Mouse (Mus musculus) bone marrow macrophage, adult 2 months (primary cell): ENCODE measurements around the gene Itgam. TPM values are rescaled to one million over a fixed set of nuclear protein-coding genes. Genes with fewer than 3 reads are reported as not detected.
"Not testable (repeated sequence)": the region's sequence is repeated elsewhere in the genome, so short reads cannot be mapped to it uniquely, and the experiment has no call there.

Source experiments
- H3K27ac ChIP-seq: 2 replicates; pipeline ENCODE4 v1.5.1; 2012; ENCODE audit warnings: low read depth, low read length; ENCODE audit not compliant: insufficient read depth
- H3K4me1 ChIP-seq: 2 replicates; pipeline ENCODE4 v1.6.1; 2012; ENCODE audit warnings: low read length; ENCODE audit not compliant: control insufficient read depth, insufficient read depth
- H3K4me3 ChIP-seq: 2 replicates; pipeline ENCODE4 v1.5.1; 2012; ENCODE audit warnings: mild to moderate bottlenecking, low read length, moderate library complexity; ENCODE audit not compliant: insufficient read depth
- CTCF ChIP-seq: IDR thresholded peaks from 2 replicates; pipeline ENCODE4 v1.5.1; 2012; ENCODE audit warnings: low read depth, mild to moderate bottlenecking, low read length, moderate library complexity
- POLR2A ChIP-seq: IDR thresholded peaks from 2 replicates; pipeline ENCODE4 v1.6.1; 2012; ENCODE audit warnings: mild to moderate bottlenecking, low read depth, low read length, borderline replicate concordance
- polyA plus RNA-seq: library from polyadenylated mRNA; stranded (reverse); fragments of >200 nt; gene quantifications from 2 replicates; pipeline ENCODE4 v1.2.4, GENCODE M21; 2012; ENCODE audit not compliant: missing spikeins, insufficient read depth, insufficient read length

The Itgam gene
- polyA plus RNA-seq, 1 experiment: 564 TPM

DNA sequence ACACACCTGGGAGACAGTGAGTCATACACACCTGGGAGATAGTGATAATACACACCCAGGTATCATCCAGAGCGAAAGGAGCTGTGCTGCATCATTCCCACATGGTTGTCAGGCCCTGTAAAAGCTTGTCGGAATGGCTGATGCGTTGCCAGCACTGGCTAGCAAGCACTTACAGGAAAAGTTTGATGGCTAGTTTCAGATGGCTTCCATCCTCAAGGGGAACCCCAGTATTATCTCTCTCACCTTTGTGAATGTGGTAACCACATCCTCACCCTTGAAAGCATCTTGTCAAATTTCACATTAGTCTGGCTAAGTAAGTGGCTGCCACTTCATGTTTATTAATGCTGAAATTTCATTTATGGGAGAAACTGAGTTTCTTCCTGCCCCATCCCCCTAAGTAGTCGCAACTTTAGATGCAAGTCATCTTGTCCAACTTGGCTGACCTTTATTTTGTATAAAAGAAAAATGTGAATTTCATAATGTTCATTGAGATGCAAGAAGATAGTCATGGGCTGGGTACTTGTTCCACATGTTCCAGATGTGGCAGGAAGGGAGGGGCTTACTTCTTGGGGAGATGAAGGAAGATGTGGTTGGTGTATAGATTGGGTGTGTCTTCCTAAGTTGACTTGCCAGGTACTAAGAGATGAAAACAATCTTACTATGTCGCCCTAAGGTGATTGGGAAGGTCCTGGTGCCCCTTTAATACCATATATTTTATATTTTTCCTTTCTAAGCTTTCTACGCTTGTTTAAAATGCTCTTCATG, 57.5 kb downstream of the Itgam start:
- H3K27ac ChIP-seq: no peak overlapping the region
- H3K4me1 ChIP-seq: peaks cover 5% of the 10 kb centered on the region
- no peak overlapping the region for H3K4me3 ChIP-seq
- TF ChIP-seq POLR2A (no peak), CTCF (no peak)

DNA sequence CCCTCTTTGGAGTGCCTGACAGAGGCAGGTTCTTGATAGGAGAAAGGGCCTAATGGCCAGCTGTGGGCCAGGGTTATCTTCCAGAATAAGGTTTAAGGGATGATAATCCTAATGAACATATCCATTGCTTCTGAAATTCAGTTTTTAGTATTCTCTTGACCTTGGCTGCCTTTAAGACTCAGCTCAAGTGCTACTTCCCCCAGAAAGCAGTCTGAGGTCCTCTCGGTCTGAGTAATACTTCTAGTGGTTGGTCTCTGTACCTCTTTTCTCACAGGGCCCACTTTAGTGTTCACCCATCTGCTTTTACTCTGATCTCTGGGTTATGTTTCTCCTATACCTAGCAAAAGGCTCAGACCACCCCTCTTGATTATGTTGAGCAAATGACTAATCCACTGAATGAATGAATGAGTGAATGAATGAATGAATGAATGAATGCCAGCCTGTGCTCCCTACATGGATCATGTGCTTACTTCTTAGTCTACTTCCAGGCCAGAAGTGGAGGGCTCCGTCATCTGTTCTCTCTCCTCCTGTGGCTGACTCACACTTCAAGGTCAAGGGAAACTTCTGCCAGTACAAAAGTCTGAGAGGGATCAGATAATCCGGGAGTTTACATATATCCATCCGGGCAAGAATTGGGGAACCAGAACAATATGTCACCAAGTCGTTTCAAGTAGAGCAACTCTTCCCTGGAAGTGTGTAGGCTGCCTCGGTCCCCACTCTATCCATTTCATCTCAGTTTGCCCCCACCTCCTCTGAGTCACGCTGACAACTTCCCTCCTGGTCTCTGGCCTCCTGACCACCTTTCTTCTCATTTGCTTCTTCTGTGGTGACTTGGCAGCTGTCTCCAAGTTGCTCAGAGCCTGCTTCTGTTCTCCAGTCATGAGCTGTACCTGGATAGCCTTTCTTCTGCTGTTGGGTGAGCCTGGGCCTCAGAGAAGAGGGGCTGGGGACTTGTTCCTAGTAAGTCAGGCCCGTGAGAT, 66.6 kb downstream of the Itgam start, which contains the start of gene Itgax:
Gene Itgax (plus strand): TSS at position 807 of the 980 bp plus-strand sequence.
- Histone ChIP-seq H3K4me3 (no peak within 1 kb of the TSS), H3K27ac (no peak within 1 kb of the TSS), H3K4me1 (peaks cover 48% of the 10 kb centered on the region)
- TF ChIP-seq CTCF (no peak), POLR2A (no peak)

GRCm38 (mm10) chr7:128132148-128132547, 69.7 kb downstream of the Itgam start:
- H3K4me3 ChIP-seq: no peak overlapping the region
- no peak overlapping the region for H3K27ac ChIP-seq
- TF ChIP-seq CTCF: no peak
- TF ChIP-seq POLR2A: no peak
- H3K4me1 ChIP-seq: peaks cover 59% of the 10 kb centered on the region

- H3K4me1 ChIP-seq: peaks cover 57% of the 10 kb centered on the region
- no peak overlapping the region for H3K4me3 ChIP-seq
- TF ChIP-seq POLR2A (no peak), CTCF (no peak)
- H3K27ac ChIP-seq: no peak overlapping the region
Measured at GRCm38 (mm10) chr7:128133596-128133995, 71.2 kb downstream of the Itgam start.

GRCm38 (mm10) chr7:128136927-128137326, 74.5 kb downstream of the Itgam start:
- no peak for TF ChIP-seq POLR2A
- no peak for TF ChIP-seq CTCF
- Histone ChIP-seq H3K4me3 (no peak overlapping the region), H3K4me1 (peaks cover 55% of the 10 kb centered on the region), H3K27ac (no peak overlapping the region)

- H3K4me3 ChIP-seq: no peak overlapping the region
- H3K27ac ChIP-seq: no peak overlapping the region
- TF ChIP-seq POLR2A (no peak), CTCF (no peak)
- peaks cover 29% of the 10 kb centered on the region for H3K4me1 ChIP-seq
Measured at GRCm38 (mm10) chr7:128139611-128140010, 77.2 kb downstream of the Itgam start.

DNA sequence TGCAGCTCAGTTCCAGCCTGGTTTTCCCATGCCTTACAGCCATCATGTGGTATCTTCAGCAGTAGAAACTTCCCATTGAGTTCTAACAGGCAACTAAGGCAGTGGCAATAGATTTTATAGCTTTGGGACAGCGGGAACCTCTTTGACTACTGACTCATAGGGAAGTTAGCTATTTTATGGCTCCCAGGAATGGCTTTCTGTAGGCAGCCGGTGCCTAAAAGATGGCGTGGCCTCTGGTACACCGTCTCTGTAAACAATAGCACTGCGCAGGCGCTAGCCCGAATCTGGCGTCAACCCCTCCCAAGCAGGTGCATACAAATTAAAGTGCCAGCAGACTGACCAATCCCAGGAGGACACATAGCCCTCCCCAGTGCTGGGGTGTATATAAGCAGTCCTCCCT, 88.5 kb downstream of the Itgam start:
- no peak for TF ChIP-seq CTCF
- TF ChIP-seq POLR2A: no peak
- no peaks in the 10 kb centered on the region for H3K4me1 ChIP-seq
- H3K27ac ChIP-seq: no peak overlapping the region
- H3K4me3 ChIP-seq: no peak overlapping the region

DNA sequence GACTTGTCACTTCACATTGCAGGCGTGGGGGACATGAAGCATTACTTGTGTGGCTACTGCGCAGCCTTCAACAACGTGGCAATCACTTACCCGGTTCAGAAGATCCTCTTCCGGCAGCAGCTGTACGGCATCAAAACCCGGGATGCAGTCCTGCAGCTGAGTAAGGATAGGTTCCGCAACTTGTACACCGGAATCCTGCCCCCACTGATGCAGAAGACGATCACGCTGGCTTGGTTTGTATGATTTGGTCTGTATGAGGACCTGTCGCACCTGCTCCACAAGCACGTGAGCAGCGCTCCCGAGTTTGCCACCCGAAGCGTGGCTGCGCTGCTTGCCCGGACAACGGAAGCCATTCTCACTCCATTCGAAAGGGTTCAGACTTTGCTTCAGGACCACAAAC, 91.6 kb downstream of the Itgam start, which contains the start of gene Itgad:
Gene Itgad (plus strand): TSS at position 301 of the 400 bp plus-strand sequence.
- no peak within 1 kb of the TSS for H3K27ac ChIP-seq

DNA sequence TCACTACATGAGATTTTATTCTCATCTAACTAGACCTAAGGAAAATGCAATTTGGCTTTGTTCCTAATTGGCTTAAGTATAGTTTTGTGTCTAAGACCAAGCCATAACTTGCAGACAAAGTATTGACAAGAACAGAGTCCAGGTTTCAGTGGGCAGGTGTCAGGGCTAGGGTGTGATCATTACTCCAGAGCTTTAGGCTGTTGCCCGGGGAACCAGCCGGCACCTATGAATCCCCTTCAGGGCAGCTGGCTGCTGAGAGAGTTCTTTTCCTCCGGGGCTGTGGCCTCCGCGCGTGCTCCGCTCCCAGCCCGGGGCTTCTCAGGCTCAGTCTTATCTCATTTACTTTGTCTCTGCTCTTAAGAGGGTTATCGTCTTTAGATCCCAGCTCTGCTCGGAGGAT, 92.5 kb downstream of the Itgam start:
- Histone ChIP-seq H3K4me1 (no peaks in the 10 kb centered on the region), H3K27ac (no peak overlapping the region), H3K4me3 (no peak overlapping the region)
- TF ChIP-seq POLR2A: no peak
- TF ChIP-seq CTCF: no peak

More for the DNA sequence above, 91.6 kb downstream of the Itgam start, which contains the start of gene Itgad:
- no peak for TF ChIP-seq CTCF
- no peak for TF ChIP-seq POLR2A
- no peaks in the 10 kb centered on the region for H3K4me1 ChIP-seq
- H3K4me3 ChIP-seq: no peak within 1 kb of the TSS

DNA sequence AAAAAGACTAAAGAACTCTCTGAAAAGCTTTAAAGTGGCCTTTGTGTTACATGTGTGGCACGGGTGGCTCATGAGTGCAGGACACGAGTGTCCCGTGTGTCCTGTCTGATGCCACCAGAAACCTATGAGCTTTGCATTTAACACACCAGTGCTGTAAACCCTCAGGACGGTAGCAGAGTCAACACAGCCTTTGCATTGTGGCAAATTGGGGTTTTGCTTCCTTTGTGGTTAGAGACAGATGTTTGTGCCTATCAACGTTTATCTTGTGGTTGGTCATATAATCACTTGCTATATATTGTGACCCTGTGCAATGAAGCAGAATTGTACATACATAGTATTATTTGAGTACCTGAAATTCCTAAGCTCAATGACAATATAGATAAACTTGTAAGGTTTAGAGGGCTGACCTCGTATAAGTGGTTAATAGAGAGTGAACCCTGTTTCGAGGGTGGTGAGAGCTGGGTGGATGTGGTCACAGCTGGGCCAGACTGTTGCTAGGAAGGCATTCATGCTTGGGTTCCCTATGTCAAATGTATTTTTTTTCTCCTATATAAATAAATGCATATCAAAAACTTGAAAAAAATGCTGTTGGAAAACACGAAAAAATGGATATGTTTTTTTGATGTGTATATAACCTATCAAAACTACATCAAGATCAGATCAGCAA, 96.4 kb downstream of the Itgam start:
- not testable (repeated sequence) for H3K4me1 ChIP-seq, H3K27ac ChIP-seq, H3K4me3 ChIP-seq
